Mouse (Mus musculus): ENCODE results near the gene Cacna1c.
"Not testable (repeated sequence)": the region's sequence is repeated elsewhere in the genome, so short reads cannot be mapped to it uniquely, and the experiment has no call there.

The Cacna1c gene

GRCm38 (mm10) chr6:119206006-119206405 lies 9.8 kb upstream of the Cacna1c start:
- not testable (repeated sequence) for DNase-seq

DNA sequence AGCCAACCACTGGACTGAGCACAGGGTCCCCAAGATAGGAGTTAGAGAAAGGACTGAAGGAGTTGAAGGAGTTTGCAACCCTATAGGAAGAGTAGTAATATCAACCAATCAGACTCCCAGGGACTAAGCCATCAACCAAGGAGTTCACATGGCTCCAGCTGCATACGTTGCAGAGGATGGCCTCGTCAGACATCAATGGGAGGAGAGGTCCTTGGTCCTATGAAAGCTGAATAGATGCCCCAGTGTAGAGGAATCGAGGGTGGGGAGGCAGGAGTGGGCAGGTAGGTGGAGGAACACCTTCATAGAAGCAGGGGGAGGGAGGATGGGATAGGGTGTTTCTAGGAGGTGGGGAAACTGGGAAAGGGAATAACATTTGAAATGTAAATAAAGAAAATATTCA lies 8.7 kb upstream of the Cacna1c start:
- DNase-seq, result no peak

DNA sequence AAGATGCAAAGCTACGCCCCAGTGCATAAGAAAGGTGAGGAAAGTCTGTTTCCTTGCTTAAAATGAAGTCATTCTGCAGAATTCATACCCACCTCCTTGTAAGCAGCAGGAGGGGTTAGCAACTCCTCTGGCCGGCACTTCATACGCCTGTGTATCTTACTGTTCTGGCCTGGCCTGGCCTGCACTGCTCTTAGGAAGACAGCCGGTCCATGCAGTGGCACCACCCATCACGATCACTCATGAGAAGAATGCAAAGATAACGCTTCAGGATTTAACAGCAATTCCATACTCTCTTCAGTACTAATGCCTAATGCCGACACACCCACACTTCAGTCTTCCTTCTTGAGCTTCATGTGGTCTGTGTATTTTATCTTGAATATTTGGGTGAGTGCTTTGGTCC lies 8.1 kb upstream of the Cacna1c start:
- DNase-seq, result no peak

DNA sequence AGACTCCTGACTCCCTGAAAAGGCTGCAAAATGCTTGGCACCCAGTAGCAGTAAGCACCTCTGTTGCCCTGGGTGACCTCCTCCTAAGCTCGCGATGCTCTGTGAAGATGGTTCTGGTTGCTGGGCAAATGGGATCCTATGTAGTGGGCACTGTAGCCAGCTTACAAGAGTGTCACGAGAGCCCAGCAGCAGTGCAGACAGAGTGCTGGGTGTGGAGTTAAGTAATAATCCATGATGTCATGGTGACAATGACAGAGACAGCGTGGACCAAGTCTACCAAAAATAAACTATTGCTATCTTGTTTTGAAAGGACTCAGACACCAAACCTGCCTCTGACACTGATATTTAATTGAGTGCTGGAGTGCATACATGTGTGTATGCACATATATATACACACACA lies 5.4 kb upstream of the Cacna1c start:
- no peak for DNase-seq

- DNase-seq, result no peak
Measured at GRCm38 (mm10) chr6:119200362-119200761, 4.1 kb upstream of the Cacna1c start.

- no peak for DNase-seq
Measured at GRCm38 (mm10) chr6:119199274-119199879, 3.2 kb upstream of the Cacna1c start.

GRCm38 (mm10) chr6:119198534-119199273 lies 2.5 kb upstream of the Cacna1c start:
- no peak for DNase-seq

DNA sequence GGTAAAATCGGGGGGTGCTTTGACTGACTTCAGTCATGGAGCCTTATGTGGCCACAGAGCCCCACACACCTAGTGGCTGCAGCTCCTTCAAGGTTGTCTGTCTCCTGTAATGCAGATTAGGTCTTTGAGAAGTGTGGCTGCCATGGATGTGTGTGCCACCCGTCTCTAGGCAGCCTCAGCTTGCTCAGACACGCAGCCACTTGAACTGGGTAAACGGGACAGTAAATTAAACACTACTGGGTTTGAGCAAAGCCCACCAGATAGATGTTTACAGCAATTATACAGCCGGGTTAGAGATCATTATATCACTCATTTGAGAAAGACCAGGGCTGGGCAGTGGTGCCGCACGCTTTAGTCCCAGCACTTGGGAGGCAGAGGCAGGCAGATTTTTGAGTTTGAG lies 1.6 kb downstream of the Cacna1c start:
- DNase-seq, result no peak

DNA sequence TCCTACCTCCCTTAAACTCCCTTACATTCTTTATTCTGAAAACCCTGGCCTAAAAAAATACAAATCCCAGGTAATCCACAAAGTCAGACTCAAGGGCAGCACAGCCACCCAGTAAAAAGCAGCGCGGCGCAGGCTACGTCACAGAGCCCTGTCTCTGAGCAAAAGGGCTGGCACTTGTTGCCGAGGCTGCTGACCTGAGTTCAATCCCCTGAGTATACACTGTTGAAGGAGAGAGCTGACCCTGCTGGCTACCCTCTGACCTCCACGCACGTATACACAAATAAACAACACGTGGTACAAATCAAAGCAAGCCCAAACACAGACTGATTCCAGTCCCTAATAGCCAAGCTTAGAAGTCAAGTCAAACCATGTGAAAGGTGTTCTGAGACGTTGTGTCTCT lies 2.1 kb downstream of the Cacna1c start:
- DNase-seq, result no peak

GRCm38 (mm10) chr6:119193571-119194154 lies 2.6 kb downstream of the Cacna1c start:
- no peak for DNase-seq

DNA sequence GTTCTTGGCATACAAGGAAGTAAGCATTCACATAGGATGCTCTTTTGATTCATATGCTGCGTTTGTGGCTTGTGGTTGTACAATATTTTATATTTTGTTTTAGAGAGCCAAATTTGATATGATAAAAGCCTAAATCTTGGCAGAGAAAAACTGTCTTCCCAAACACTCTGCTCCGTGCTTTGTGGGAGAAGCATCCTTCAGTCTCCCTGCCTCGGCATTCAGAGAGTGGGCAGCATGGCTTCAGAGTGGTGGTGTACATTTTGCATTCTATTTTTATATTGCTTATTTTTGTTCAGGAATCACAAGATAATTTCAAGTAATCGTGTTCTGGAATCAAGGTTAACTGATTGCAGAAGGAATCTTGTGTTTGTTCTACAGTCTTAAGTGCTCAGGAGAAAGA lies 4.7 kb downstream of the Cacna1c start:
- no peak for DNase-seq

- DNase-seq, result no peak
Measured at GRCm38 (mm10) chr6:119187631-119188030, 8.6 kb downstream of the Cacna1c start.

- peak; percentile 12 to 19 for DNase-seq
Measured at GRCm38 (mm10) chr6:119186658-119187057, 9.6 kb downstream of the Cacna1c start.

GRCm38 (mm10) chr6:119183781-119184180 lies 12.4 kb downstream of the Cacna1c start:
- DNase-seq, result no peak

GRCm38 (mm10) chr6:119182211-119182610 lies 14.0 kb downstream of the Cacna1c start:
- no peak for DNase-seq

DNA sequence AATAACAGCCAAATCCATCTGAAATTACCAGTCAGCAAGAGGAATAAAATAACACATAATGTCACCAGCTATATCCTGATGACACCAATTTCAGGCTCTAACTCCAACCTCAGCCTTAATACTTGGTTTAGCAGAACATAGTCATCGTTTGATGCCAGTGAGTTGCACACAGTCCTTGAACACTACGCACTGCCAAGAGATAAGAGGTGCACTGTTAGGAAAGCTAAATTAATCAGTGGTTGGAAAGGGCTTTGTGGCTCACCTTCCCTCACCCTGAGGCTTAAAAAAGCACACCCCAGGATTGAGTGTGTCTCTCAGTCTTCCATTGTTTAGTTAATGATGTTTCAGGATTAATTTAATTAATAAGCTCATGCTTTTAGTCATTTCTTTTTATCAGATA lies 16.0 kb downstream of the Cacna1c start:
- no peak for DNase-seq

DNA sequence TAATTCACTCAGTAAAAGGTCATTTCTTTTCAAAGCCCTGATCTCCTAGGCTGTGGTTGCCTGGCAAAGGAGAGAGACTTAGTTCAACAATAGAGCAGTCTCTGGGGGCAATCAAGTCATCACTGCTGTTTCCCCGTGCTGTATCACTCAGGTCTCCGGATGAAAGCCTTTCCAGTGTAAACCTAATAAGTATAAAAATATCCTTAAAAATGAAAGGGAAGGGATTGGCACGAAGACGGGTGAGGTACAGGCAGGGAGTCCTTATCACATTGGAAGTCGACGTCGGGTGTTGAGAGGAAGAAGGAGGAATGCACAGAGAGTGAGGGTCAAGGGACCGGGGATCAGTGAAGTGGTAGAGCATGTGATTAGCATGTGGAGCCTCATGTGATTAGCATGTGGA lies 19.1 kb downstream of the Cacna1c start:
- DNase-seq, result no peak

GRCm38 (mm10) chr6:119176103-119176502 lies 20.1 kb downstream of the Cacna1c start:
- DNase-seq, result no peak

- peak; percentile 89 to 91 for DNase-seq
Measured at GRCm38 (mm10) chr6:119175078-119175853, 21.0 kb downstream of the Cacna1c start, which contains the start of gene Dcp1b. Dcp1b (plus strand) TSS chr6:119175253.

DNA sequence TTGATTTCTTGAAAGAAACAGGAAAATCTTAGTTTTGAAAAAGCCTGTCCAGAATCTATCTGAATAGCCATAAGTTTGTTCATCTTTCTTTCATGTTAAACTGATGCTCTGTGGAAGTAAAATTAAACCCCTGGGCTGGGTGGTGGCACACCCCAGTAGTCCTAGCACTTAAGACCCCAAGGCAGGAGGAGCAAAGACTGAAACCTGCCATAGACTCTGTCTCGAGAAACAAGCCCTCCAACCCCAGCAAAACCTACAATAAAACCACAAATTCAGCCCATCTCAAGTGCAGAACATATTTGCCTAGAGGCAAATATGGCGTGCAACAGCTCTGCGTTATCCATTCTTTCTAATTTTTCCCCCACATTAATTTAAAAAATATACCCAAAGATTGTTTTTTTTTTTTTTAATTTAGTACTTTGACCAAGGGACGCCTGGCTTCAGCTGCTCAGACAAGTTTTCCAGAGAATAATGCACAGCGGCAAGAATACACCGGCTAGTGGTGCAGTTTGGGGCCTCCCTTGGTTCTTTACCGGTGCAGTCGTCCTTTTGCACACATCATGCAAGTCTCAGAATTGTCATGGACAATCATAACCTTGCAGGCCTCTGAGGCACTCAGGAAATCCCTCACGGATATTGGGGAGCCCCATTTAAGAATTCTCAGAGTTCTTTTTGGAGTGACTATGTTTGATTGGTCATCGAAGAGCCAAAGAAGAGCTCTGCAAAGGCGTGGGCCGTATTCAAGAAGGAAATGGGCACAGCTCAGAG lies 21.7 kb downstream of the Cacna1c start:
- DNase-seq, result no peak

DNA sequence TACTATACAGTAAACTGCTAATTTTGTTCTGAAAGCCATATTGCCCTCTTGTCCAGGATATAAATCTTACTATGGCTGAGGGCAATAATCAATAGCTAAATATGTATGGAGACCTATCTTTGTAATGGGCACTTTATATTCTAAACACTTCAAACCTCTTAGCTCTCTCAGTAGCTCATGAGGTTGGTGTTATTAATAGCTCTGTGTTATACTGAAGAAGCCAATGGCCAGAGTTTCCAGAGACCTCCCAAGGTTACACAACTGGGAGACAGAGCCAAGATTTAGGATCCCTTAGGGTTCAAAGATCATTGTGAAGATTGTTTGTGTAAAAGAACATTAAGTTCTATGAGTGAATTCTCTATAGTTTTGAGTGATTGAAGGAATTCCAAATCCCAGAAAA lies 30.5 kb downstream of the Cacna1c start:
- no peak for DNase-seq

GRCm38 (mm10) chr6:119145109-119145508 lies 51.1 kb downstream of the Cacna1c start:
- no peak for DNase-seq

DNA sequence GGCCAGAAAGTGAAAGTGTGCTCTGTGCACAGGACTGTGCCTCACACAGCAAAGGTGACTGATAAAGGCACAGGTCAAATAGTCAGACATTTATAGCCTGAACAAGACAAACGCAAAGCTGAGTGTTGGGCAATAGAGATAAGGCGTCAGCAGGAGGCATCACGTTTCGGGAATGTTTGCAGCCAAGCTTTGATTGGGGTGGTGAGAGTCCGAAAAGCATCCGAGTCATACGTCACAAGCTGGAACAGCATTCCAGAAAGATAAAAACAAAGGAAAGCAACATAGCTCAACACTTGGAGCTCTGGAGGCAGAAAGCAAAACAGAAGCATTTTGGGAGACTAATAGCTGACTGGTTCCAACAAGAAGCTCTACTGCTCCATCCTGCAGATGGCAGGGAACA lies 56.7 kb downstream of the Cacna1c start:
- DNase-seq, result no peak
